ENCODE assay signal across 8 mouse cellular contexts in genomic region chr12:85474298-85475231, GRCm38 (mm10). TPM values are rescaled to one million over a fixed set of nuclear protein-coding genes. Genes with fewer than 3 reads are reported as not detected.
DNase-seq lines count a peak whose midpoint lies in the region; ATAC-seq and TF ChIP-seq lines count a peak whose summit lies in the region.

No protein-coding gene starts in this region.

- H3K27ac ChIP-seq in heart, embryonic 16.5 days (ENCODE audit: low read length), result peak overlapping the region; percentile 92
- peak overlapping the region; percentile 91 for H3K27ac ChIP-seq in layer of hippocampus, adult 2 months

- H3K36me3 ChIP-seq in heart, embryonic 16.5 days (ENCODE audit: control insufficient read depth, insufficient read depth), result no peaks in the 10 kb centered on the region

- ATAC-seq in erythroblast, adult 5-6 weeks (replicated peaks; ENCODE audit: low FRiP score, poor library complexity, severe bottlenecking), result peak; percentile 63
- 0 out of 2 replicates have a peak, but pooled peaks have one; percentile 1 for ATAC-seq in heart, embryonic 16.5 days (replicated peaks; ENCODE audit: extremely low read depth, insufficient read depth, low FRiP score)
- 0 out of 2 replicates have a peak, but pooled peaks have one; percentile 0 for ATAC-seq in neutrophil, adult 5-6 weeks (ENCODE audit: extremely low read depth, insufficient number of reproducible peaks, low FRiP score, poor library complexity, severe bottlenecking)

- no peak; the same call in 1 of the 2 replicates for TF ChIP-seq POLR2A in lung, adult 2 months (IDR thresholded peaks at IDR 0.05; ENCODE audit: borderline replicate concordance, extremely low read depth, low read depth, low read length)

- H3K4me1 ChIP-seq in heart, embryonic 16.5 days (ENCODE audit: control insufficient read depth, insufficient read depth, low read length), result peaks cover 25% of the 10 kb centered on the region
- peaks cover 3% of the 10 kb centered on the region; the same call in 1 of the 2 replicates for H3K4me1 ChIP-seq in lung, adult 2 months (ENCODE audit: control insufficient read depth, insufficient read depth, low read length)

- DNase-seq in CD8-positive naive resting alpha-beta T cell, adult 2 months (ENCODE audit: low read depth in 2 of 2, low spot score in 2 of 2), result peak; percentile 62 to 69
- DNase-seq in adrenal gland, postnatal 25 days, result peak; percentile 48
- DNase-seq in layer of hippocampus, adult 2 months (ENCODE audit: low spot score in 2 of 2), result peak; percentile 60 to 66
- peak; percentile 69 for DNase-seq in lung, adult 2 months
- DNase-seq in urinary bladder, postnatal 25 days (ENCODE audit: low spot score), result peak; percentile 55

- H3K9ac ChIP-seq in heart, embryonic 16.5 days (ENCODE audit: low read length), result peak overlapping the region; percentile 76

- 1% methylated on average over 49 of the region's 49 CpGs for WGBS in heart, embryonic 16.5 days
- 2% methylated on average over 49 of the region's 49 CpGs for WGBS in lung, adult 2 months

- H3K27me3 ChIP-seq in heart, embryonic 16.5 days (ENCODE audit: control insufficient read depth, insufficient read depth, low read length), result peaks cover 5% of the 10 kb centered on the region; the same call in 1 of the 2 replicates

- TF ChIP-seq CTCF in layer of hippocampus, adult 2 months (conservative IDR thresholded peaks at IDR 0.05), result no peak
- TF ChIP-seq CTCF in lung, adult 2 months (IDR thresholded peaks at IDR 0.05; ENCODE audit: insufficient read depth, low read length), result no peak

- H3K9me3 ChIP-seq in heart, embryonic 16.5 days (replicated peaks; ENCODE audit: control insufficient read depth, low read length), result no peaks in the 10 kb centered on the region

- H3K4me2 ChIP-seq in heart, embryonic 16.5 days (ENCODE audit: low read depth, low read length), result peak overlapping the region; percentile 82

- H3K4me3 ChIP-seq in heart, embryonic 16.5 days (ENCODE audit: low read length), result peak overlapping the region; percentile 67
- H3K4me3 ChIP-seq in layer of hippocampus, adult 2 months, result peak overlapping the region; percentile 66
- peak overlapping the region; percentile 74 for H3K4me3 ChIP-seq in lung, adult 2 months (replicated peaks; ENCODE audit: extremely low read depth, low read depth, low read length)

RNA-seq across cellular contexts. Expression of gene Fos, which starts 0.9 kb away (rescaled TPM):
- total RNA-seq in adrenal gland, postnatal 25 days (2021), result 1.9 and 2.0 TPM in 2 replicates
- total RNA-seq in erythroblast, adult 5-6 weeks (2015; ENCODE audit: low replicate concordance), result 40.3 and 41.9 TPM in 2 replicates
- total RNA-seq in erythroblast, adult 5-6 weeks (2017; ENCODE audit: low replicate concordance), result 25.0 and 32.1 TPM in 2 replicates
- 5.0 and 6.6 TPM in 2 replicates for polyA plus RNA-seq in heart, embryonic 16.5 days (2015; fragmentation: Nextera tagmentation; extraction: Ambion mirVana)
- total RNA-seq in layer of hippocampus, adult 2 months (2021), result 10 to 100 TPM in 1 of 2 experiments, 1 to 10 TPM in 1; 8.9 to 13.7 TPM
- polyA plus RNA-seq in lung, adult 2 months (2012; rRNA removed), result 37.8 and 55.0 TPM in 2 replicates
- total RNA-seq in neutrophil, adult 5-6 weeks (2017), result 1,256 and 1,280 TPM in 2 replicates

Comparison
In these comparisons a context has a peak if more than half of its experiments do, and no peak if none do; other contexts are left out.
1. Peak in every context shown above with its lines: DNase-seq, ATAC-seq, H3K4me3 ChIP-seq and H3K27ac ChIP-seq.
2. ATAC-seq: peak in every context shown above with its lines; median percentile 63 in erythroblast, adult 5-6 weeks; 1 in heart, embryonic 16.5 days; 0 in neutrophil, adult 5-6 weeks.
3. RNA of gene Fos, which starts 0.9 kb away (total RNA-seq): 1,256 to 1,280 TPM in neutrophil, adult 5-6 weeks; 25.0 to 41.9 TPM in erythroblast, adult 5-6 weeks, 8.9 to 13.7 TPM in layer of hippocampus, adult 2 months and 1.9 to 2.0 TPM in adrenal gland, postnatal 25 days; every median in the first group is over 10 times any median in the second.